Mouse (Mus musculus) MEL (cell line): ENCODE data around the gene Emg1.

Experiments used
- CTCF ChIP-seq, 3 experiments: IDR thresholded peaks in 2 of 3; conservative IDR thresholded peaks in 1 of 3; 2 replicates each; pipeline ENCODE4 v1.5.1; 2011 to 2012; ENCODE audit warnings: low read length in 3 of 3, low read depth in 2 of 3, mild to moderate bottlenecking in 2 of 3, improper control_type of control experiment in 1 of 3, inconsistent platforms in 1 of 3, mixed read lengths in 1 of 3, moderate library complexity in 1 of 3; ENCODE audit not compliant: control insufficient read depth in 1 of 3, insufficient read depth in 1 of 3, poor library complexity in 1 of 3, severe bottlenecking in 1 of 3
- GATA1 ChIP-seq: IDR thresholded peaks from 2 replicates; pipeline ENCODE4 v1.6.1; 2011; ENCODE audit warnings: low read depth, low read length, improper control_type of control experiment
- HCFC1 ChIP-seq: IDR thresholded peaks from 2 replicates; pipeline ENCODE4 v1.6.1; 2012; ENCODE audit warnings: low read depth, mild to moderate bottlenecking, inconsistent platforms, low read length, improper control_type of control experiment, moderate library complexity
- MAX ChIP-seq: IDR thresholded peaks from 2 replicates; pipeline ENCODE4 v1.6.1; 2011; ENCODE audit warnings: low read length, improper control_type of control experiment
- POLR2A ChIP-seq, 2 experiments: IDR thresholded peaks; 2 replicates each; pipeline ENCODE4 v1.6.1; 2011 to 2012; ENCODE audit warnings: low read length in 2 of 2, mild to moderate bottlenecking in 2 of 2, control low read depth in 1 of 2, improper control_type of control experiment in 1 of 2, low read depth in 1 of 2, moderate library complexity in 1 of 2; ENCODE audit not compliant: control insufficient read depth in 1 of 2, insufficient read depth in 1 of 2, poor library complexity in 1 of 2
- RCOR1 ChIP-seq: IDR thresholded peaks from 2 replicates; pipeline ENCODE4 v1.6.1; 2012; ENCODE audit warnings: low read depth, mild to moderate bottlenecking, inconsistent platforms, low read length, improper control_type of control experiment
- USF1 ChIP-seq: IDR thresholded peaks from 2 replicates; pipeline ENCODE4 v1.6.1; 2014; ENCODE audit warnings: low read depth, mild to moderate bottlenecking, inconsistent platforms, low read length, improper control_type of control experiment, moderate library complexity
- ZC3H11A ChIP-seq: IDR thresholded peaks from 2 replicates; pipeline ENCODE4 v1.6.1; 2012; ENCODE audit warnings: low read depth, mild to moderate bottlenecking, inconsistent platforms, low read length, improper control_type of control experiment

GRCm38 (mm10) chr6:124750405-124750804 is 38.4 kb upstream of the Emg1 start:
- no peak for TF ChIP-seq GATA1
- TF ChIP-seq POLR2A (IDR thresholded peaks at IDR 0.05; ENCODE audit: control insufficient read depth in 1 of 2, insufficient read depth in 1 of 2, low read depth in 1 of 2, low read length in 2 of 2, poor library complexity in 1 of 2): no peak
- no peak for TF ChIP-seq MAX
- TF ChIP-seq USF1: no peak
- TF ChIP-seq ZC3H11A: no peak
- no peak for TF ChIP-seq RCOR1
- TF ChIP-seq HCFC1: no peak
- no peak for TF ChIP-seq CTCF (IDR thresholded peaks at IDR 0.05 in 2 of 3, conservative IDR thresholded peaks at IDR 0.05 in 1 of 3; ENCODE audit: control insufficient read depth in 1 of 3, insufficient read depth in 1 of 3, low read depth in 2 of 3, low read length in 3 of 3, poor library complexity in 1 of 3, severe bottlenecking in 1 of 3)
